Mouse (Mus musculus) limb, embryonic 12.5 days (tissue): ENCODE data around the gene Art1. TPM values are rescaled to one million over a fixed set of nuclear protein-coding genes. Genes with fewer than 3 reads are reported as not detected.

Source experiments
- ATAC-seq: fragments of 200-750 bp; cut with Nextera tagmentation; 2 replicates; pipeline ENCODE4 v1.8.0; 2017; ENCODE audit warnings: low read depth, moderate TSS enrichment; ENCODE audit not compliant: insufficient number of reproducible peaks, insufficient read depth, low FRiP score, low TSS enrichment
- H3K27ac ChIP-seq: fragments of 300-500 bp; sonication (generic); 2 replicates; pipeline ENCODE4 v1.5.1; 2016; ENCODE audit warnings: mild to moderate bottlenecking, moderate library complexity
- H3K27me3 ChIP-seq: fragments of 300-500 bp; sonication (generic); 2 replicates; pipeline ENCODE4 v1.6.1; 2016; ENCODE audit warnings: mild to moderate bottlenecking, moderate library complexity
- H3K36me3 ChIP-seq: fragments of 300-500 bp; sonication (generic); 2 replicates; pipeline ENCODE4 v1.6.1; 2016; ENCODE audit warnings: mild to moderate bottlenecking, moderate library complexity
- H3K4me1 ChIP-seq: fragments of 300-500 bp; sonication (generic); replicated peaks from 2 replicates; pipeline ENCODE4 v1.6.1; 2016
- H3K4me2 ChIP-seq: fragments of 300-500 bp; sonication (generic); 2 replicates; pipeline ENCODE4 v1.6.1; 2016; ENCODE audit warnings: mild to moderate bottlenecking, moderate library complexity
- H3K4me3 ChIP-seq: fragments of 300-500 bp; sonication (generic); replicated peaks from 2 replicates; pipeline ENCODE4 v1.5.1; 2016; ENCODE audit warnings: mild to moderate bottlenecking
- H3K9ac ChIP-seq: fragments of 300-500 bp; sonication (generic); replicated peaks from 2 replicates; pipeline ENCODE4 v1.6.1; 2016; ENCODE audit warnings: mild to moderate bottlenecking, moderate library complexity
- H3K9me3 ChIP-seq: fragments of 300-500 bp; sonication (generic); 2 replicates; pipeline ENCODE4 v1.6.1; 2016; ENCODE audit warnings: mild to moderate bottlenecking, moderate library complexity
- WGBS: fragments of 180-500 bp; shearing (Covaris S2); methylation state at CpG from one replicate; pipeline ENCODE4 v1.1.7; 2016; 5-methylcytosine and 5-hydroxymethylcytosine counted together
- polyA plus RNA-seq: library from polyadenylated mRNA; unstranded; fragments of >200 nt; fragmentation: Nextera tagmentation; extraction: Ambion mirVana; gene quantifications from 2 replicates; pipeline ENCODE4 v1.2.1, GENCODE M21; 2016

Gene Art1
- polyA plus RNA-seq, 1 experiment from 2014 or later: 8.0 TPM

GRCm38 (mm10) chr7:102109171-102109570, 7.6 kb downstream of the Art1 start, which contains the start of gene Art5:
TSS of gene Art5 (minus strand) at chr7:102109489.
- peaks cover 15% of the 10 kb centered on the region for H3K27me3 ChIP-seq
- peaks cover 10% of the 10 kb centered on the region for H3K4me1 ChIP-seq
- no peak within 1 kb of the TSS for H3K4me2 ChIP-seq
- no peak within 1 kb of the TSS for H3K4me3 ChIP-seq
- H3K27ac ChIP-seq: no peak within 1 kb of the TSS
- no peak within 1 kb of the TSS for H3K9ac ChIP-seq
- no peak for ATAC-seq
- H3K9me3 ChIP-seq: no peaks in the 10 kb centered on the region
- WGBS: 77% methylated on average over 7 of the region's 7 CpGs
- H3K36me3 ChIP-seq: no peaks in the 10 kb centered on the region

GRCm38 (mm10) chr7:102109746-102110145, 8.2 kb downstream of the Art1 start:
- 88% methylated on average over 4 of the region's 4 CpGs for WGBS
- no peak overlapping the region for H3K4me3 ChIP-seq
- H3K27me3 ChIP-seq: peaks cover 15% of the 10 kb centered on the region
- no peak for ATAC-seq
- H3K4me2 ChIP-seq: no peak overlapping the region
- H3K27ac ChIP-seq: no peak overlapping the region
- peaks cover 10% of the 10 kb centered on the region for H3K4me1 ChIP-seq
- H3K36me3 ChIP-seq: no peaks in the 10 kb centered on the region
- no peak overlapping the region for H3K9ac ChIP-seq
- no peaks in the 10 kb centered on the region for H3K9me3 ChIP-seq

GRCm38 (mm10) chr7:102113151-102113729, 11.7 kb downstream of the Art1 start:
- WGBS: 81% methylated on average over 45 of the region's 45 CpGs
- no peak overlapping the region for H3K27ac ChIP-seq
- peaks cover 4% of the 10 kb centered on the region; the same call in 1 of the 2 replicates for H3K36me3 ChIP-seq
- no peak overlapping the region for H3K4me3 ChIP-seq
- no peak overlapping the region for H3K4me2 ChIP-seq
- no peak for ATAC-seq
- H3K9me3 ChIP-seq: no peaks in the 10 kb centered on the region
- no peaks in the 10 kb centered on the region for H3K27me3 ChIP-seq
- no peaks in the 10 kb centered on the region for H3K4me1 ChIP-seq
- no peak overlapping the region for H3K9ac ChIP-seq

GRCm38 (mm10) chr7:102116579-102117331, 15.2 kb downstream of the Art1 start, which contains the start of gene Chrna10:
TSS of gene Chrna10 (minus strand) at chr7:102116828.
- Histone ChIP-seq H3K27ac (no peak within 1 kb of the TSS), H3K4me2 (no peak within 1 kb of the TSS), H3K9ac (no peak within 1 kb of the TSS), H3K4me1 (no peaks in the 10 kb centered on the region), H3K4me3 (no peak within 1 kb of the TSS), H3K36me3 (peaks cover 37% of the 10 kb centered on the region), H3K9me3 (no peaks in the 10 kb centered on the region), H3K27me3 (no peaks in the 10 kb centered on the region)
- 49% methylated on average over 7 of the region's 7 CpGs for WGBS
- no peak for ATAC-seq

- H3K36me3 ChIP-seq: peaks cover 43% of the 10 kb centered on the region
- H3K4me3 ChIP-seq: no peak overlapping the region
- WGBS: 77% methylated on average over 6 of the region's 6 CpGs
- no peak overlapping the region for H3K27ac ChIP-seq
- no peak overlapping the region for H3K9ac ChIP-seq
- no peaks in the 10 kb centered on the region for H3K4me1 ChIP-seq
- no peak for ATAC-seq
- no peaks in the 10 kb centered on the region for H3K9me3 ChIP-seq
- no peak overlapping the region for H3K4me2 ChIP-seq
- no peaks in the 10 kb centered on the region for H3K27me3 ChIP-seq
Measured at GRCm38 (mm10) chr7:102117382-102117781, 15.8 kb downstream of the Art1 start.

GRCm38 (mm10) chr7:102120326-102120725, 18.8 kb downstream of the Art1 start:
- no peak overlapping the region for H3K27ac ChIP-seq
- no peaks in the 10 kb centered on the region for H3K9me3 ChIP-seq
- H3K9ac ChIP-seq: no peak overlapping the region
- no peaks in the 10 kb centered on the region for H3K4me1 ChIP-seq
- peaks cover 73% of the 10 kb centered on the region for H3K36me3 ChIP-seq
- WGBS: 97% methylated on average over 10 of the region's 10 CpGs
- no peak for ATAC-seq
- no peak overlapping the region for H3K4me2 ChIP-seq
- H3K27me3 ChIP-seq: no peaks in the 10 kb centered on the region
- H3K4me3 ChIP-seq: no peak overlapping the region

GRCm38 (mm10) chr7:102132395-102132794, 30.9 kb downstream of the Art1 start:
- peaks cover 86% of the 10 kb centered on the region for H3K36me3 ChIP-seq
- H3K9ac ChIP-seq: no peak overlapping the region
- 92% methylated on average over 4 of the region's 4 CpGs for WGBS
- H3K4me2 ChIP-seq: no peak overlapping the region
- no peaks in the 10 kb centered on the region for H3K27me3 ChIP-seq
- no peak overlapping the region for H3K4me3 ChIP-seq
- no peak overlapping the region for H3K27ac ChIP-seq
- H3K4me1 ChIP-seq: no peaks in the 10 kb centered on the region
- ATAC-seq: no peak
- no peaks in the 10 kb centered on the region for H3K9me3 ChIP-seq

GRCm38 (mm10) chr7:102137464-102137863, 35.9 kb downstream of the Art1 start:
- Histone ChIP-seq H3K9me3 (no peaks in the 10 kb centered on the region), H3K4me3 (no peak overlapping the region), H3K27me3 (no peaks in the 10 kb centered on the region), H3K27ac (no peak overlapping the region), H3K36me3 (peaks cover 86% of the 10 kb centered on the region), H3K9ac (no peak overlapping the region), H3K4me1 (no peaks in the 10 kb centered on the region), H3K4me2 (no peak overlapping the region)
- WGBS: 80% methylated on average over 1 of the region's 1 CpGs
- ATAC-seq: no peak

- H3K9me3 ChIP-seq: no peaks in the 10 kb centered on the region
- WGBS: 95% methylated on average over 5 of the region's 5 CpGs
- no peak overlapping the region for H3K9ac ChIP-seq
- ATAC-seq: no peak
- H3K4me2 ChIP-seq: no peak overlapping the region
- no peak overlapping the region for H3K4me3 ChIP-seq
- no peaks in the 10 kb centered on the region for H3K27me3 ChIP-seq
- peaks cover 82% of the 10 kb centered on the region for H3K36me3 ChIP-seq
- H3K27ac ChIP-seq: no peak overlapping the region
- H3K4me1 ChIP-seq: no peaks in the 10 kb centered on the region
Measured at GRCm38 (mm10) chr7:102137898-102138297, 36.4 kb downstream of the Art1 start.

GRCm38 (mm10) chr7:102153691-102154090, 52.1 kb downstream of the Art1 start:
- Histone ChIP-seq H3K27ac (no peak overlapping the region), H3K27me3 (no peaks in the 10 kb centered on the region), H3K9me3 (no peaks in the 10 kb centered on the region), H3K4me2 (no peak overlapping the region), H3K4me3 (no peak overlapping the region), H3K4me1 (no peaks in the 10 kb centered on the region), H3K36me3 (peaks cover 87% of the 10 kb centered on the region), H3K9ac (no peak overlapping the region)
- WGBS: 95% methylated on average over 5 of the region's 5 CpGs
- ATAC-seq: no peak
